Mouse (Mus musculus) activated CD4-positive, CD25-positive, alpha-beta regulatory T cell (primary cell): ENCODE results near the gene Rxfp1. TPM values are rescaled to one million over a fixed set of nuclear protein-coding genes. Genes with fewer than 3 reads are reported as not detected.

ENCODE experiments used
- polyA plus RNA-seq, 2 experiments: library from polyadenylated mRNA; unstranded; fragments of 100-300 nt; shearing (Covaris generic); gene quantifications; one replicate each; pipeline ENCODE4 v1.2.1; 2017

Gene Rxfp1
- polyA plus RNA-seq = under 1 TPM in 1 of 2 experiments, not detected in 1; 0.16 TPM

DNA sequence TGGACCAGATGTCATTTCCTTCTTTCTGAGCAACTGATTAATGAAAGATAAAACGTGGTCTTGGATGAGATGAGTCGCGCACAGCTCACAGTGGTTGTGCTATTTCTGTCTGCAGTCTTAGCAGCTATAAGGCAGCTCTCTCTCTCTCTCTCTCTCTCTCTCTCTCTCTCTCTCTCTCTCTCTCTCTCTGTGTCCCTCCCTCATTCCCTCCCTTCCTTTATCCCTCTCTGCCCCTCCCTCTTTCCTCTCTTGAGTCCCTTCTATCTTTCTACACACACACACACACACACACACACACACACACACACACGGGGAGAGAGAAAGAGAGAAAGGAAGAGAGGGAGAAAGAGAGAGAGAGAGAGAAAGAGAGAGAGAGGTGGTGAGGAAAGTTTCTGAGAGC, at the start of gene Rxfp1:
Gene Rxfp1, minus strand, starts transcription at position 101 of the 400 bp plus-strand sequence.

DNA sequence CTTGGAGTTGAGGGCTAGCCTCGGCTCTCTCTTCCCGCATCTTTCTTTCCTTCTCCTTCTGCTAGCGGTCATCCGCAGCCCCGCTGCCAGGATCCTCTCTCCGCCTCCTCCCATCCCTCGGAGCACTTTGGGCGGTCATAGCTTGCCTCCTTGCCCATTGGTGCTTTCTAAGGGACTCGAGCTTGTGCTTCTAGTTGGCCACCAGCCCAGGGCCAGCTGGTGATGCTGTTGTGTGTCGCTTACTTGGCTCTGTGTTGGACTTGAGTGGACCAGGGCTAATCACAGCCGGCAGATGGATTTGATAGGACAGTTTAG, 108.3 kb downstream of the Rxfp1 start, which contains the start of gene Etfdh:
Gene Etfdh, minus strand, starts transcription at position 85 of the 315 bp plus-strand sequence.

GRCm38 (mm10) chr3:79628561-79629415, 108.9 kb downstream of the Rxfp1 start, which contains the start of gene 4930579G24Rik:
4930579G24Rik (plus strand) TSS chr3:79629079.

Other genes starting within 250 kb of the Rxfp1 start
- under 1 TPM; 0.37 to 0.92 TPM for gene Fnip2, start 170.1 kb downstream of the Rxfp1 start, polyA plus RNA-seq
- gene Ppid, start 146.5 kb downstream of the Rxfp1 start, polyA plus RNA-seq = 10 to 100 TPM; 80.7 to 88.0 TPM
- 10 to 100 TPM in 1 of 2 experiments, 1 to 10 TPM in 1; 8.3 to 14.3 TPM for gene 4930579G24Rik, start 108.8 kb downstream of the Rxfp1 start, polyA plus RNA-seq
- 10 to 100 TPM; 38.6 to 61.6 TPM for gene Etfdh, start 108.4 kb downstream of the Rxfp1 start, polyA plus RNA-seq
- under 1 TPM; 0.18 to 0.57 TPM for gene Tmem144, start 114.9 kb upstream of the Rxfp1 start, polyA plus RNA-seq
- gene Fam198b, start 146.7 kb upstream of the Rxfp1 start, polyA plus RNA-seq = not detected